Mouse (Mus musculus) gastrocnemius, adult 2 months (tissue): ENCODE results near the gene Dhx9. TPM values are rescaled to one million over a fixed set of nuclear protein-coding genes. Genes with fewer than 3 reads are reported as not detected.
"Not testable (repeated sequence)": the region's sequence is repeated elsewhere in the genome, so short reads cannot be mapped to it uniquely, and the experiment has no call there.

Experiments used
- DNase-seq: peaks from one replicate; pipeline ENCODE4 v3.0.0; 2022
- H3K27ac ChIP-seq: fragments of 200-600 bp; 2 replicates; pipeline ENCODE4 v1.8.1; 2022; ENCODE audit warnings: mild to moderate bottlenecking
- H3K4me3 ChIP-seq: fragments of 200-600 bp; 2 replicates; pipeline ENCODE4 v1.8.1; 2022; ENCODE audit warnings: mild to moderate bottlenecking, moderate library complexity
- CTCF ChIP-seq: fragments of 200-600 bp; IDR thresholded peaks from 2 replicates; pipeline ENCODE4 v1.8.1; 2022; ENCODE audit warnings: antibody characterized with exemption, mild to moderate bottlenecking, moderate library complexity
- intact Hi-C: fragments of 180-260 bp; cut with DNase I; formaldehyde crosslinking; loops from one replicate; pipeline ENCODE4 v1.15.1; 2025
- total RNA-seq, 2 experiments: library from RNA; stranded (reverse); gene quantifications; 2 replicates each; pipeline ENCODE4 v1.2.3; 2021

Gene Dhx9
- total RNA-seq, 2 experiments from 2014 or later = 26.1 to 29.5 TPM

GRCm38 (mm10) chr1:153433851-153434589 lies 53.4 kb downstream of the Dhx9 start:
- no peak for DNase-seq
- Histone ChIP-seq H3K27ac (no peak overlapping the region), H3K4me3 (no peak overlapping the region)
- intact Hi-C loops = no loop called here
- TF ChIP-seq CTCF = no peak

- intact Hi-C loops = no loop called here
- TF ChIP-seq CTCF = no peak
- DNase-seq = no peak
- H3K27ac ChIP-seq = no peak overlapping the region
- H3K4me3 ChIP-seq = no peak overlapping the region
These were observed 55.1 kb downstream of the Dhx9 start for GRCm38 (mm10) chr1:153432329-153432728.

- Histone ChIP-seq H3K27ac (no peak overlapping the region), H3K4me3 (no peak overlapping the region)
- no peak for DNase-seq
- intact Hi-C loops = no loop called here
- TF ChIP-seq CTCF = no peak
These were observed 55.8 kb downstream of the Dhx9 start for GRCm38 (mm10) chr1:153431701-153432100.

- no peak for DNase-seq
- no peak for TF ChIP-seq CTCF
- Histone ChIP-seq H3K27ac (no peak overlapping the region), H3K4me3 (no peak overlapping the region)
- intact Hi-C loops = no loop called here
These were observed 56.3 kb downstream of the Dhx9 start for GRCm38 (mm10) chr1:153431158-153431557.

GRCm38 (mm10) chr1:153424770-153425584 lies 62.5 kb downstream of the Dhx9 start, which contains the start of gene Shcbp1l:
TSS of gene Shcbp1l (plus strand) at chr1:153425162.
- no peak for TF ChIP-seq CTCF
- intact Hi-C loops = no loop called here
- peak; percentile 64 for DNase-seq
- no peak within 1 kb of the TSS for H3K27ac ChIP-seq
- H3K4me3 ChIP-seq = peak within 1 kb of the TSS; percentile 73

- TF ChIP-seq CTCF = no peak
- intact Hi-C loops = no loop called here
- peak overlapping the region; percentile 17; the same call in 1 of the 2 replicates for H3K4me3 ChIP-seq
- DNase-seq = no peak
- H3K27ac ChIP-seq = no peak overlapping the region
These were observed 63.2 kb downstream of the Dhx9 start for GRCm38 (mm10) chr1:153424271-153424670.

GRCm38 (mm10) chr1:153417805-153418204 lies 69.7 kb downstream of the Dhx9 start:
- H3K27ac ChIP-seq, H3K4me3 ChIP-seq, DNase-seq, intact Hi-C loops: not testable (repeated sequence)

GRCm38 (mm10) chr1:153416271-153416832 lies 71.1 kb downstream of the Dhx9 start:
- intact Hi-C loops, DNase-seq, H3K27ac ChIP-seq, H3K4me3 ChIP-seq: not testable (repeated sequence)

GRCm38 (mm10) chr1:153415742-153416141 lies 71.7 kb downstream of the Dhx9 start:
- DNase-seq, intact Hi-C loops: not testable (repeated sequence)

GRCm38 (mm10) chr1:153414962-153415361 lies 72.5 kb downstream of the Dhx9 start:
- no peak for TF ChIP-seq CTCF
- peak overlapping the region; percentile 48 for H3K27ac ChIP-seq
- intact Hi-C loops = no loop called here
- peak overlapping the region; percentile 31 for H3K4me3 ChIP-seq
- DNase-seq = peak; percentile 45

More at GRCm38 (mm10) chr1:153415742-153416141, 71.7 kb downstream of the Dhx9 start:
- H3K4me3 ChIP-seq, H3K27ac ChIP-seq: not testable (repeated sequence)

- peak; percentile 71 for DNase-seq
- peak overlapping the region; percentile 40 for H3K4me3 ChIP-seq
- peak overlapping the region; percentile 48 for H3K27ac ChIP-seq
- intact Hi-C loops = not testable (repeated sequence)
These were observed 73.2 kb downstream of the Dhx9 start for GRCm38 (mm10) chr1:153414114-153414723.

- Histone ChIP-seq H3K27ac (peak overlapping the region; percentile 48; the same call in 1 of the 2 replicates), H3K4me3 (peak overlapping the region; percentile 40)
- DNase-seq, intact Hi-C loops: not testable (repeated sequence)
These were observed 74.0 kb downstream of the Dhx9 start for GRCm38 (mm10) chr1:153413397-153414020.

- intact Hi-C loops, H3K27ac ChIP-seq, DNase-seq: not testable (repeated sequence)
- H3K4me3 ChIP-seq = peak overlapping the region; percentile 40
These were observed 74.6 kb downstream of the Dhx9 start for GRCm38 (mm10) chr1:153412663-153413396.
